Mouse (Mus musculus): ENCODE measurements around the gene Ahctf1. TPM values are rescaled to one million over a fixed set of nuclear protein-coding genes. Genes with fewer than 3 reads are reported as not detected.
A peak's percentile ranks its signal among the peaks of the same experiment; 100 is the strongest.

Ahctf1 gene
- polyA plus RNA-seq, 1 experiment: 10.5 TPM

- Histone ChIP-seq H3K4me1 (peaks cover 35% of the 10 kb centered on the region), H3K36me3 (replicated peaks; ENCODE audit: low read length) (no peaks in the 10 kb centered on the region), H3K9me3 (no peaks in the 10 kb centered on the region), H3K27me3 (replicated peaks) (no peaks in the 10 kb centered on the region), H3K4me3 (replicated peaks) (no peak overlapping the region)
- no peak for TF ChIP-seq FLI1 (IDR thresholded peaks at IDR 0.05; ENCODE audit: low read length)
- no peak for TF ChIP-seq GATA1 (IDR thresholded peaks at IDR 0.05; ENCODE audit: borderline replicate concordance, low read length)
Observed at GRCm38 (mm10) chr1:179805751-179806150, 2.3 kb upstream of the Ahctf1 start.

GRCm38 (mm10) chr1:179804140-179804881 is 831 bp upstream of the Ahctf1 start:
- H3K4me1 ChIP-seq: peaks cover 47% of the 10 kb centered on the region
- H3K36me3 ChIP-seq (replicated peaks; ENCODE audit: low read length): peaks cover 7% of the 10 kb centered on the region
- H3K9me3 ChIP-seq: no peaks in the 10 kb centered on the region
- TF ChIP-seq FLI1 (IDR thresholded peaks at IDR 0.05; ENCODE audit: low read length): no peak
- no peak for TF ChIP-seq GATA1 (IDR thresholded peaks at IDR 0.05; ENCODE audit: borderline replicate concordance, low read length)
- peak overlapping the region; percentile 95 for H3K4me3 ChIP-seq (replicated peaks)
- no peaks in the 10 kb centered on the region for H3K27me3 ChIP-seq (replicated peaks)

GRCm38 (mm10) chr1:179802610-179803512 is 619 bp downstream of the Ahctf1 start, which contains the start of gene Gm10518:
TSS of gene Gm10518 (plus strand) at chr1:179803376.
- Histone ChIP-seq H3K4me1 (peaks cover 52% of the 10 kb centered on the region), H3K4me3 (replicated peaks) (peak within 1 kb of the TSS; percentile 95), H3K27me3 (replicated peaks) (no peaks in the 10 kb centered on the region), H3K36me3 (replicated peaks; ENCODE audit: low read length) (peaks cover 18% of the 10 kb centered on the region), H3K9me3 (no peaks in the 10 kb centered on the region)
- TF ChIP-seq GATA1 (IDR thresholded peaks at IDR 0.05; ENCODE audit: borderline replicate concordance, low read length) (no peak), FLI1 (IDR thresholded peaks at IDR 0.05; ENCODE audit: low read length) (no peak)

GRCm38 (mm10) chr1:179798794-179799193 is 4.7 kb downstream of the Ahctf1 start:
- Histone ChIP-seq H3K36me3 (replicated peaks; ENCODE audit: low read length) (peaks cover 57% of the 10 kb centered on the region), H3K4me3 (replicated peaks) (no peak overlapping the region), H3K27me3 (replicated peaks) (no peaks in the 10 kb centered on the region), H3K9me3 (no peaks in the 10 kb centered on the region), H3K4me1 (peaks cover 35% of the 10 kb centered on the region)
- no peak for TF ChIP-seq GATA1 (IDR thresholded peaks at IDR 0.05; ENCODE audit: borderline replicate concordance, low read length)
- TF ChIP-seq FLI1 (IDR thresholded peaks at IDR 0.05; ENCODE audit: low read length): no peak

- Histone ChIP-seq H3K4me3 (replicated peaks) (no peak overlapping the region), H3K4me1 (peaks cover 4% of the 10 kb centered on the region; the same call in 1 of the 2 replicates), H3K9me3 (no peaks in the 10 kb centered on the region), H3K36me3 (replicated peaks; ENCODE audit: low read length) (peaks cover 95% of the 10 kb centered on the region), H3K27me3 (replicated peaks) (no peaks in the 10 kb centered on the region)
- TF ChIP-seq GATA1 (IDR thresholded peaks at IDR 0.05; ENCODE audit: borderline replicate concordance, low read length) (no peak), FLI1 (IDR thresholded peaks at IDR 0.05; ENCODE audit: low read length) (no peak)
Observed at GRCm38 (mm10) chr1:179787281-179787680, 16.2 kb downstream of the Ahctf1 start.

- H3K4me1 ChIP-seq: peaks cover 4% of the 10 kb centered on the region; the same call in 1 of the 2 replicates
- no peak for TF ChIP-seq FLI1 (IDR thresholded peaks at IDR 0.05; ENCODE audit: low read length)
- TF ChIP-seq GATA1 (IDR thresholded peaks at IDR 0.05; ENCODE audit: borderline replicate concordance, low read length): no peak
- no peak overlapping the region for H3K4me3 ChIP-seq (replicated peaks)
- H3K27me3 ChIP-seq (replicated peaks): no peaks in the 10 kb centered on the region
- H3K9me3 ChIP-seq: no peaks in the 10 kb centered on the region
- H3K36me3 ChIP-seq (replicated peaks; ENCODE audit: low read length): peaks cover 96% of the 10 kb centered on the region
Observed at GRCm38 (mm10) chr1:179785502-179785901, 18.0 kb downstream of the Ahctf1 start.

GRCm38 (mm10) chr1:179784098-179784497 is 19.4 kb downstream of the Ahctf1 start:
- Histone ChIP-seq H3K4me3 (replicated peaks) (no peak overlapping the region), H3K36me3 (replicated peaks; ENCODE audit: low read length) (peaks cover 96% of the 10 kb centered on the region), H3K27me3 (replicated peaks) (no peaks in the 10 kb centered on the region), H3K9me3 (no peaks in the 10 kb centered on the region), H3K4me1 (peaks cover 4% of the 10 kb centered on the region; the same call in 1 of the 2 replicates)
- TF ChIP-seq FLI1 (IDR thresholded peaks at IDR 0.05; ENCODE audit: low read length) (no peak), GATA1 (IDR thresholded peaks at IDR 0.05; ENCODE audit: borderline replicate concordance, low read length) (no peak)

- TF ChIP-seq GATA1 (IDR thresholded peaks at IDR 0.05; ENCODE audit: borderline replicate concordance, low read length) (no peak), FLI1 (IDR thresholded peaks at IDR 0.05; ENCODE audit: low read length) (no peak)
Observed at GRCm38 (mm10) chr1:179776831-179777230, 26.6 kb downstream of the Ahctf1 start.

GRCm38 (mm10) chr1:179760553-179760952 is 42.9 kb downstream of the Ahctf1 start:
- peaks cover 96% of the 10 kb centered on the region for H3K36me3 ChIP-seq (replicated peaks; ENCODE audit: low read length)
- H3K27me3 ChIP-seq (replicated peaks): no peaks in the 10 kb centered on the region
- no peak overlapping the region for H3K4me3 ChIP-seq (replicated peaks)
- no peaks in the 10 kb centered on the region for H3K4me1 ChIP-seq
- TF ChIP-seq GATA1 (IDR thresholded peaks at IDR 0.05; ENCODE audit: borderline replicate concordance, low read length): no peak
- no peak for TF ChIP-seq FLI1 (IDR thresholded peaks at IDR 0.05; ENCODE audit: low read length)
- no peaks in the 10 kb centered on the region for H3K9me3 ChIP-seq

More at GRCm38 (mm10) chr1:179776831-179777230, 26.6 kb downstream of the Ahctf1 start:
- Histone ChIP-seq H3K4me3 (replicated peaks) (no peak overlapping the region), H3K9me3 (no peaks in the 10 kb centered on the region), H3K36me3 (replicated peaks; ENCODE audit: low read length) (peaks cover 100% of the 10 kb centered on the region), H3K27me3 (replicated peaks) (no peaks in the 10 kb centered on the region), H3K4me1 (no peaks in the 10 kb centered on the region)

All from megakaryocyte, embryonic 14.5 days (primary cell).